8 mouse cellular contexts compared by ENCODE assay signal in genomic region chr12:69168461-69169106, GRCm38 (mm10). TPM values are rescaled to one million over a fixed set of nuclear protein-coding genes. Genes with fewer than 3 reads are reported as not detected.
A peak's percentile ranks its signal among the peaks of the same experiment; 100 is the strongest.
DNase-seq lines count a peak whose midpoint lies in the region; ATAC-seq and TF ChIP-seq lines count a peak whose summit lies in the region.

TSS of gene Lrr1 (plus strand) at chr12:69168814.

- no peak for TF ChIP-seq CTCF in C2C12 (IDR thresholded peaks at IDR 0.05; ENCODE audit: control insufficient read depth, insufficient read depth, insufficient read length)
- no peak for TF ChIP-seq CTCF in brain, embryonic 14.5 days (IDR thresholded peaks at IDR 0.05; ENCODE audit: borderline replicate concordance, extremely low read depth, insufficient read depth, insufficient read length)

- peak within 1 kb of the TSS; percentile 89 for H3ac ChIP-seq in C2C12 (ENCODE audit: control insufficient read depth, insufficient read length, low read depth)

- H3K4me1 ChIP-seq in heart, embryonic 11.5 days (ENCODE audit: control insufficient read depth, insufficient read depth, low read length) = peaks cover 4% of the 10 kb centered on the region; the same call in 1 of the 2 replicates
- peaks cover 17% of the 10 kb centered on the region for H3K4me1 ChIP-seq in kidney, embryonic 15.5 days

- peak; percentile 95 for DNase-seq in brain, embryonic 14.5 days (ENCODE audit: low read depth)
- peak; percentile 89 for DNase-seq in liver
- peak; percentile 71 to 86 for DNase-seq in monocyte, adult 2 months (ENCODE audit: low read depth in 1 of 2, low spot score in 2 of 2)
- peak; percentile 78 to 83 for DNase-seq in spleen, postnatal 14 days (ENCODE audit: low spot score in 2 of 2)

- H3K4me2 ChIP-seq in heart, embryonic 11.5 days = peak within 1 kb of the TSS; percentile 91
- peak within 1 kb of the TSS; percentile 89 for H3K4me2 ChIP-seq in kidney, embryonic 15.5 days

- H3K9ac ChIP-seq in heart, embryonic 11.5 days (ENCODE audit: low read depth, low read length) = peak within 1 kb of the TSS; percentile 83
- peak within 1 kb of the TSS; percentile 70 for H3K9ac ChIP-seq in kidney, embryonic 15.5 days

- peak within 1 kb of the TSS; percentile 84 for H3K4me3 ChIP-seq in C2C12 (ENCODE audit: insufficient read depth, poor library complexity, severe bottlenecking)
- H3K4me3 ChIP-seq in heart, embryonic 11.5 days (ENCODE audit: low read depth, low read length) = peak within 1 kb of the TSS; percentile 74
- H3K4me3 ChIP-seq in kidney, embryonic 15.5 days (replicated peaks) = peak within 1 kb of the TSS; percentile 89

- H3K9me3 ChIP-seq in heart, embryonic 11.5 days (replicated peaks; ENCODE audit: control insufficient read depth, low read length) = no peaks in the 10 kb centered on the region
- no peaks in the 10 kb centered on the region for H3K9me3 ChIP-seq in kidney, embryonic 15.5 days (replicated peaks)

- H3K27ac ChIP-seq in heart, embryonic 11.5 days (ENCODE audit: low read depth, low read length) = peak within 1 kb of the TSS; percentile 79
- peak within 1 kb of the TSS; percentile 86 for H3K27ac ChIP-seq in kidney, embryonic 15.5 days

- peaks cover 13% of the 10 kb centered on the region for H3K36me3 ChIP-seq in C2C12 (ENCODE audit: control insufficient read depth, insufficient read depth)
- no peaks in the 10 kb centered on the region for H3K36me3 ChIP-seq in heart, embryonic 11.5 days (ENCODE audit: control insufficient read depth, insufficient read depth, low read length)
- H3K36me3 ChIP-seq in kidney, embryonic 15.5 days = peaks cover 15% of the 10 kb centered on the region

- ATAC-seq in erythroblast, adult 5-6 weeks (replicated peaks; ENCODE audit: low FRiP score, poor library complexity, severe bottlenecking) = peak; percentile 96
- peak; percentile 90 for ATAC-seq in heart, embryonic 11.5 days (replicated peaks; ENCODE audit: insufficient number of reproducible peaks, low FRiP score, low TSS enrichment)
- peak; percentile 96 for ATAC-seq in kidney, embryonic 15.5 days (replicated peaks; ENCODE audit: low FRiP score)

- under 1% methylated on average over 40 of the region's 40 CpGs for WGBS in heart, embryonic 11.5 days (ENCODE audit: insufficient replicate concordance)
- under 1% methylated on average over 40 of the region's 40 CpGs for WGBS in kidney, embryonic 15.5 days

- H3K79me3 ChIP-seq in C2C12 (ENCODE audit: low read depth) = peaks cover 14% of the 10 kb centered on the region

- H3K27me3 ChIP-seq in C2C12 (ENCODE audit: control insufficient read depth, insufficient read depth, insufficient read length) = no peaks in the 10 kb centered on the region
- no peaks in the 10 kb centered on the region for H3K27me3 ChIP-seq in heart, embryonic 11.5 days (ENCODE audit: control insufficient read depth, insufficient read depth, low read length)
- H3K27me3 ChIP-seq in kidney, embryonic 15.5 days = no peaks in the 10 kb centered on the region

- no peak for TF ChIP-seq POLR2A in brain, embryonic 14.5 days (IDR thresholded peaks at IDR 0.05; ENCODE audit: borderline replicate concordance, extremely low read depth, insufficient read depth, insufficient read length, poor library complexity, severe bottlenecking)

- H3K79me2 ChIP-seq in C2C12 (ENCODE audit: control insufficient read depth, insufficient read depth) = peaks cover 34% of the 10 kb centered on the region

TF ChIP-seq in C2C12, 6 proteins besides CTCF, POLR2A, EP300 and RAD21:
- no peak for TF ChIP-seq FOSL1 (IDR thresholded peaks at IDR 0.05; ENCODE audit: insufficient read depth, low read length, poor library complexity, severe bottlenecking)
- TF ChIP-seq MYOD1 (IDR thresholded peaks at IDR 0.05; ENCODE audit: control insufficient read depth, insufficient read length, low read depth) = no peak
- peak; percentile 100 for TF ChIP-seq MAX (IDR thresholded peaks at IDR 0.05)
- TF ChIP-seq MYOG (IDR thresholded peaks at IDR 0.05; ENCODE audit: control insufficient read depth, extremely low read depth, insufficient read length) = no peak
- no peak for TF ChIP-seq USF1 (IDR thresholded peaks at IDR 0.05; ENCODE audit: low read depth)

RNA-seq across cellular contexts. Expression of gene Lrr1, which starts in this region (rescaled TPM):
- polyA plus RNA-seq in C2C12 (2012; fragmentation: generic; extraction: Trizol) = 30.4 TPM
- polyA plus RNA-seq in brain, embryonic 14.5 days (2012; rRNA removed) = 4.9 and 11.2 TPM in 2 replicates
- 14.2 and 16.5 TPM in 2 replicates for total RNA-seq in erythroblast, adult 5-6 weeks (2015; ENCODE audit: low replicate concordance)
- total RNA-seq in erythroblast, adult 5-6 weeks (2017; ENCODE audit: low replicate concordance) = 6.7 and 8.8 TPM in 2 replicates
- 17.1 and 20.8 TPM in 2 replicates for polyA plus RNA-seq in heart, embryonic 11.5 days (2014; fragmentation: Nextera tagmentation; extraction: Ambion mirVana)
- polyA plus RNA-seq in kidney, embryonic 15.5 days (2015; fragmentation: Nextera tagmentation; extraction: Ambion mirVana) = 22.6 and 26.2 TPM in 2 replicates

Comparison
In these comparisons a context has a peak if more than half of its experiments do, and no peak if none do; other contexts are left out.
1. Peak in every context shown above with its lines: DNase-seq, ATAC-seq, H3K4me3 ChIP-seq and H3K27ac ChIP-seq.